Mouse (Mus musculus) T-cell, adult 2 months (primary cell): ENCODE data around the gene Rtn4rl1.

Experiments
- DNase-seq: peaks from one replicate; pipeline ENCODE4 v3.0.0; 2022; ENCODE audit warnings: low spot score

The Rtn4rl1 gene

GRCm38 (mm10) chr11:75251006-75251512 is 57.5 kb downstream of the Rtn4rl1 start:
- DNase-seq = no peak

DNA sequence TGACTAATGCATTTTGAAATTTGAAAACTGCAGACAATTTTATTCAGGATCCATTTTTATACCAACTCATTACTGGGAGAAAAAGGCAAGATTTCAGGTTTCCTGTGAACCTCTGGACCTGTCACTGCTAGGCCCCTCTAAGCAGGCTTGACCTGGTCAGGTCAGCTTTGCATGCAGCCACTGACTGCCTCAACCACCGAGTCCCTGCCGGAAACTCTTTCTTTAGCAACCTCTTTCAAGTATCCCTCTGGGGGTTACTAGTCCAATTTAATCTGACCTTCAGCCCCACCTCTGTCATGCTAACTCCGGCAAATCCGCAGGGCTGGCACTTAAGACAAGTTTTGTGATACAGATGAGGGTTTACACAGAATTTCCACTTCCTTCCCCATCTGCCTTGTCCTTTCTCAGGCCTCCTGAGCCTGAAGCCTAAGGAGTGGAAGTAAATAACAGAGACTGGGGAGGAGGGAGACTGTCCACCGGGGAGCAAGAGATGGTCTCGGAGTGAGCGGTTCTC is 58.0 kb downstream of the Rtn4rl1 start:
- no peak for DNase-seq

- DNase-seq = peak; percentile 45
Measured at GRCm38 (mm10) chr11:75254252-75254912, 60.8 kb downstream of the Rtn4rl1 start.

- DNase-seq = no peak
Measured at GRCm38 (mm10) chr11:75255330-75255729, 61.7 kb downstream of the Rtn4rl1 start.

DNA sequence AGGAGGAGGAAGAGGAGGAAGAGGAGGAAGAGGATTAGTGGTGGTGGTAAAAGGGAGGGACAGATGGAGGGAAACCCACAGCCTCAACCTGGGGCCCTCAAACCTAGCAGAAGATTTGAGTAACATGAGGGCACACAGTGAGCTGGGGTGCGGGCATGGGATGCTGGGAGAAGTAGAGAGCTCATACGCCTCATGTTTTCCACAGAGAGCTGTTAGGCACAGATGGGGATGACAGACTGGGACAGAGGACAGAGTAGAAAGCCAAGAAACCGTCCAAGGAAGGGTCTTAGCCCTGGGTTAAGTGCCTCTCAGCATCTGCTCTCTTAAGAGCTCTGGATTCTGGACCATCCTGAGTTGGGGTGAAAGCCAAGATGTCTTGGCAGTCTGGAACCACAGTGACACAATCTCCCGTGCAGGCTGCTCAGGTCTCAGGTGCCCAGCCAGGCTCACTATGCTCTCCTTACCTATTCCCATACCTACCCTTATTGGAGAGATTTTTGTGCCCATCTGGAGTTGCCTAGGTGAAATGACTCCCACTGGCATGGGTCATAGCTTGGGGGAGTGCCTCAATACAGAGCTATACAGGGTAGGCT is 63.6 kb downstream of the Rtn4rl1 start:
- no peak for DNase-seq

DNA sequence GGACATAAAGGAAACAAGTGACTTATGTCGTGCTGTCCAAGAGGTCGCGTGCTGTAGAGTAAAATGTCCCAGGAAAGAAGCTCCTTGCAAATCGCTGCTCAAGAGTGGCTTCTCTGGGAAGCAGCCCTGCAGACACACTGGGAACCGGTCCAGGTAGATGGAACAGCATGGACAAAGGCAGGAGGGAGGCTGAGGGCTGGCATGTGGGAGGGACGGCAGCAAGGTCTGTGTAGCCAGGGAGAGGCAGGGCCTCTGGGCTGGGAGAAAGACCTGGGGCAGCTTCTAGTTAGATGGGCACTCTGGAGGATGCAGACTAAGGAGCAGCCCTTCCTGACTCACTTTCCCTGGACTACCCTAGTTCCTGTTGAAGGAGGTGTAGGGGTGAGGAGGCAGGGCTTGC is 65.8 kb downstream of the Rtn4rl1 start:
- no peak for DNase-seq

- no peak for DNase-seq
Measured at GRCm38 (mm10) chr11:75259996-75260561, 66.5 kb downstream of the Rtn4rl1 start.

GRCm38 (mm10) chr11:75261016-75261415 is 67.4 kb downstream of the Rtn4rl1 start:
- no peak for DNase-seq

- no peak for DNase-seq
Measured at GRCm38 (mm10) chr11:75261730-75262129, 68.1 kb downstream of the Rtn4rl1 start.

- no peak for DNase-seq
Measured at GRCm38 (mm10) chr11:75262181-75262580, 68.6 kb downstream of the Rtn4rl1 start.

DNA sequence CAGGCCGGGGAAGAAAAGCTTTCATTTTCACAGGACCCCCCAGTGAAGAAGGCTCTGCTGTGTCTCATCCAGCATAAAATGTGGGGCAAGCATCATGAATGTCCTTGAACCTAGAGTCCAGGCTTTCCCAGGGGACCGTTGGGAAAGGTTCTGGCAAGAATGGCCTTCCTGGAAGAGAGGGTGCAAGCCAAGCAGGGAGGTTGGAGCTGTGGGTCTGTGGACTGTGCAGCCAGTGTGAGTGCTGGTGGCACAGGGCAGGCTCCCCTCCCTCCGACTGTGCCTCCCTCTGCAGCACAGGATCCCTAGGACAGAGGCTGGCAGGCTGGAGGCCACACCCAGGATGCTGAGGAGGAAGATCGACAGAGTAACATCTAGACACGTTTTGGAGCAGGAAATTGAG is 69.2 kb downstream of the Rtn4rl1 start:
- DNase-seq = no peak

DNA sequence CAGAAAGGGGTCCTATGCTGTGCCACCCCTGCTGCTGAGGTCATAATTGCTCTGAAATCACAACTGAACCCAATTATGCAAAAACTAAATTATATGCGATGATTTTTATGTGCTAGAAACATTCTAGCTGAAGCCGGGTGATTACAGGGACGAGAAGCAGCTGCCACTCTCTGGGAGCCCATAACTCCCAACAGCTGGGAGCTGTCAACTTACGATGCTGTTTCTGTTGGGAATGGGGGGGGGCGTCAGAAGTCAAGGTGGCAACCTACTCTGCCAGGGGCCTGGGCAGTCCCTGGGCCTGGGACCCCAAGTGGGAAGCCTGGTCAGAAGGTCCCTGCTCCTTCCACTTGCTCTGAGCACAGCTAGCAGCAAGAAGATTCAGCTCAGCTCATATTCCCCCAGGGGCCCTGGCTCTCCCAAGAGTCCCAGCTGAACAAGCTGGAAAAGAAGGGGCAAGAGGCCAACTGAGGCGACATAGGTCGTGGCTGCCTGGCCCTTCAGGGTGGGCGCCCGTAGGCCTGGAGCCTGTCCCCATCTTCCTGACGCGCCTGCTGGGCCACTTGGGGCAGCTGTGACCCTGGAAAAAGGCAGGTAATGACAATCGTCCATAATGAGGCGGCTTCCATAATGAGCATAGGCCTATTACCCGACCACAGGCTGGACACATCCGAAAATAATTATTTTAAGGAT is 69.8 kb downstream of the Rtn4rl1 start:
- no peak for DNase-seq

GRCm38 (mm10) chr11:75263964-75264312 is 70.4 kb downstream of the Rtn4rl1 start:
- no peak for DNase-seq

DNA sequence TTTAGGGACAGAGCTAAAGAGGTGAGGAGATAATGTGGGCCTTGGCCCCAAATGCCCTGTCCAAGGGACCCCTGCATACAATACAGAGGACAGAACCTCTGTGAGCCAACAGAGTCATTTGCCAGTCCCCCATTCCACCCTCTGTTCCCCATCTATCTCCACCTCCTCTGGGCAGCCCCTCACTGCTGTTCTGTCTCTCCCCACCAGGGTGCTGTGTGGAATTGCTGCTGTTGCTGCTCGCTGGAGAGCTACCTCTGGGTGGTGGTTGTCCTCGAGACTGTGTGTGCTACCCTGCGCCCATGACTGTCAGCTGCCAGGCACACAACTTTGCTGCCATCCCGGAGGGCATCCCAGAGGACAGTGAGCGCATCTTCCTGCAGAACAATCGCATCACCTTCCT is 71.0 kb downstream of the Rtn4rl1 start:
- no peak for DNase-seq

- DNase-seq = no peak
Measured at GRCm38 (mm10) chr11:75265545-75265944, 72.0 kb downstream of the Rtn4rl1 start.

- DNase-seq = no peak
Measured at GRCm38 (mm10) chr11:75267826-75268281, 74.3 kb downstream of the Rtn4rl1 start.

DNA sequence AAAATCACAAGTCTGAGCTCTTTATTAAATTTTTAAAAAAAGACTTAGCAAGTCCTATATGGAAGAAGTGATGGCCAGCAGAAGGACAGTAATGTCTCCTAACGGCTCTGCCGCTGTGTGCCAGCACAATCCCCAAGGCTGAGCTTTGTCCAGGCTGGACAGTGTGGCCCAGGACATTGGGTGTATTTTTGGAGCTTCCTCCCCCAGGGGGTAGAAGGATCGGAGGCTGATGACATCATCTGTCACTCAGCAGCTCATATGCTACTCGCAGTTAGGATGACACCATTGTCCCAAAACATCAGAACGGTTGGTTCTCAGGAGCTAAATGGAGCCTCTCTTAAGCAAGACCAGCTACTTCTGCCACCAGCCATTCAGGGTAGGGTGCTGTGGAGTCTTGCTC is 74.9 kb downstream of the Rtn4rl1 start:
- DNase-seq = no peak

- no peak for DNase-seq
Measured at GRCm38 (mm10) chr11:75269213-75269612, 75.6 kb downstream of the Rtn4rl1 start.

DNA sequence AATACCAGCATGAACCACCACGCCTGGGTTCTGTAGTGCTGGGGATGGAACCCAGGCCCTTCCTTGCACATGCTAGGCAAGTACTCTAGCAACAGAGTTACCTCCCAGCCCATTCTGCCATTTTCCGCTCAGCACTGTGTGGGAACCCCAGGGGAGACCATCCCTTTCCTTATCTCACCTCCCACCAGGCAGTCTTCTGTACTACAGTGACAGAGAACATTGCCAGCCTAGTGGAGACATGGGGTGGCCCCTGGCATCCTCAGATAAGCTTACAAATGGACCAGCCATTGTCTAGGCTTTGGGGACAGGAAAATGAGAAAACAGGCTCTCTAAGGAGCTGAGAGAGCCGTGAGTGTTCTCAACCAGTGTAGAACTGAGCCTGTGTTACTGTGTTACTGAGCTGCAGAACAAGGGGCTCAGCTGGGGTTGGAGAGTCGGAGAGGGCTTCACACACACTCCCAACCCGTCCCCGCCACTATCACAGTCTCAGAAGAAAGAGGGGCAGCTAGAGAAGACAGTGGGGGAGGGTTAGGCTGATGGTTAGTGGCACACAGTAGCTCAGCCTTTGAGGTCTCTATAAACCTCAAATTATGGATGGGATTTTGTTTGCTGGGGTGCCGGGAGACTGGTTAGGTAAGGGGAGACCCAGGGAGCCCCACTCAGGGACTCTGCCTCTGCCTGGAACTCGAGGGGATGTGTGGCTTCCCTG is 76.8 kb downstream of the Rtn4rl1 start:
- no peak for DNase-seq

DNA sequence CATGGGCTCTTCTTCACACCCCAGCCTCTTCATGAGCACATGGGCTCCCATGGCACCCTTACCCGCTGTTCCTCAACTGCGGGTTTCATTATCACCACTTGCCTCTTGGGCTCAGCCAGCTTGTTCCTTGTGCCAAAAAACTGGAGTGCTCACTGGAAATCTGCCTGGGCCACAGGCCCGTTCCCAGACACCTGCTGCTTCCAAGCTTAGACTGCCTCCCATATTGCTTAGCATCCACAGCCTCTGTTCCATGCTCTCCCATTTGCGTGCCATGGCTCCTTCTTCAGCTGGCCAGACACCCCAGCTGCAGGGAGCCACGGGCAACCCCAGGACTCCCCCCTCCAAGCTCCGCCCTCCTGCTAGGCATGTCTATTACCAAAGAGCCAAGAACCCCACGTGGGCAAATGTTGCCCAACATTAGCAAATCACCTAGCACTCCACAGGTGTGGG is 77.4 kb downstream of the Rtn4rl1 start:
- DNase-seq = no peak

- DNase-seq = no peak
Measured at GRCm38 (mm10) chr11:75273466-75273865, 79.9 kb downstream of the Rtn4rl1 start.

- no peak for DNase-seq
Measured at GRCm38 (mm10) chr11:75275035-75275434, 81.5 kb downstream of the Rtn4rl1 start.
